Mouse (Mus musculus) myocyte (in vitro differentiated cells): ENCODE results near the gene Mettl9. TPM values are rescaled to one million over a fixed set of nuclear protein-coding genes. Genes with fewer than 3 reads are reported as not detected.

Source experiments
- H3K27me3 ChIP-seq: one replicate; pipeline ENCODE4 v1.6.1; 2011; ENCODE audit not compliant: control insufficient read depth, insufficient read depth, insufficient read length
- H3K36me3 ChIP-seq: one replicate; pipeline ENCODE4 v1.6.1; 2011; ENCODE audit not compliant: control insufficient read depth, insufficient read depth
- H3K4me2 ChIP-seq: one replicate; pipeline ENCODE4 v1.6.1; 2011; ENCODE audit warnings: low read depth, control low read depth
- H3K4me3 ChIP-seq: one replicate; pipeline ENCODE4 v1.5.1; 2011; ENCODE audit warnings: mild to moderate bottlenecking, control low read depth, moderate library complexity
- H3K79me2 ChIP-seq: one replicate; pipeline ENCODE4 v1.6.1; 2011; ENCODE audit not compliant: control insufficient read depth, insufficient read depth
- H3ac ChIP-seq: one replicate; pipeline ENCODE4 v1.6.1; 2011; ENCODE audit not compliant: control insufficient read depth, insufficient read length
- CEBPB ChIP-seq: IDR thresholded peaks from 2 replicates; pipeline ENCODE4 v1.6.1; 2011; ENCODE audit warnings: mild to moderate bottlenecking, moderate library complexity; ENCODE audit not compliant: poor library complexity, insufficient read depth, severe bottlenecking
- E2F4 ChIP-seq: IDR thresholded peaks from one replicate; pipeline ENCODE4 v1.6.1; 2011; ENCODE audit warnings: mild to moderate bottlenecking, control low read depth, moderate library complexity; ENCODE audit not compliant: insufficient read depth
- MAX ChIP-seq: IDR thresholded peaks from one replicate; pipeline ENCODE4 v1.6.1; 2011; ENCODE audit warnings: low read depth, mild to moderate bottlenecking, control low read depth
- MYOD1 ChIP-seq, 3 experiments: IDR thresholded peaks; one replicate each; pipeline ENCODE4 v1.6.1; 2011; ENCODE audit warnings: control low read depth in 2 of 3, low read depth in 2 of 3, mild to moderate bottlenecking in 2 of 3, moderate library complexity in 1 of 3; ENCODE audit not compliant: insufficient read length in 2 of 3, control insufficient read depth in 1 of 3
- MYOG ChIP-seq, 3 experiments: IDR thresholded peaks; one replicate each; pipeline ENCODE4 v1.6.1; 2011; ENCODE audit warnings: control low read depth in 2 of 3, low read depth in 2 of 3, mild to moderate bottlenecking in 2 of 3; ENCODE audit not compliant: insufficient read length in 2 of 3, control insufficient read depth in 1 of 3, insufficient read depth in 1 of 3
- POLR2A ChIP-seq: IDR thresholded peaks from one replicate; pipeline ENCODE4 v1.6.1; 2011; ENCODE audit warnings: low read depth, mild to moderate bottlenecking, control low read depth, moderate library complexity; ENCODE audit not compliant: insufficient read length
- POLR2AphosphoS2 ChIP-seq: IDR thresholded peaks from one replicate; pipeline ENCODE4 v1.6.1; 2011; ENCODE audit warnings: low read depth, control low read depth; ENCODE audit not compliant: insufficient read length
- REST ChIP-seq: IDR thresholded peaks from one replicate; pipeline ENCODE4 v1.6.1; 2011; ENCODE audit warnings: mild to moderate bottlenecking, control low read depth, moderate library complexity; ENCODE audit not compliant: insufficient read depth, insufficient read length
- SRF ChIP-seq: IDR thresholded peaks from one replicate; pipeline ENCODE4 v1.6.1; 2011; ENCODE audit warnings: low read depth; ENCODE audit not compliant: control insufficient read depth, insufficient read length
- TCF12 ChIP-seq: IDR thresholded peaks from one replicate; pipeline ENCODE4 v1.6.1; 2011; ENCODE audit warnings: mild to moderate bottlenecking, control low read depth; ENCODE audit not compliant: poor library complexity, insufficient read depth, severe bottlenecking
- TCF3 ChIP-seq: IDR thresholded peaks from one replicate; pipeline ENCODE4 v1.6.1; 2011; ENCODE audit warnings: low read depth, control low read depth; ENCODE audit not compliant: insufficient read length
- USF1 ChIP-seq: IDR thresholded peaks from one replicate; pipeline ENCODE4 v1.6.1; 2011; ENCODE audit warnings: low read depth, mild to moderate bottlenecking, control low read depth, moderate library complexity
- polyA plus RNA-seq: library from polyadenylated mRNA; unstranded; fragments of >200 nt; fragmentation: generic; extraction: Trizol; gene quantifications from one replicate; pipeline ENCODE4 v1.2.1, GENCODE M21; 2012; ENCODE audit warnings: missing spikeins

Mettl9 gene
- polyA plus RNA-seq, 1 experiment = 23.5 TPM

DNA sequence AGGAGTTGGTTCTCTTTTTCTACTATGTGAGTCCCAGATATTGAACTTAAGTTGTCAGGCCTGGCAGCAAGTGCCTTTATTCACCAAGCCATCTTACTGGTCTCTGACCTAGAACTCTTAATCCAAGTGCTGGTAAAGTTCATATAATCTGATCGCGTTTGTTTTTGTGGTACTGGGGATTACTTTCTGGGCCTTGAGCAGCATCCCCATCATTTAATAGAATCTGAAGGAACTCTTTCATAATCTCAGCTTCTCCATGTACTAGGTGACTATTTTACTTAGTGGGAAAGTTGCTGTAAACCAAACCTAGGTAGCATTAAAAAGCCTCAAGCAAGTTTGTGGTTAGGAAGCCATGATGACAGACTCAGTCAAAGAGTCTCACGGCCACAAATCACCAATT lies 32.4 kb upstream of the Mettl9 start:
- H3K27me3 ChIP-seq = peaks cover 11% of the 10 kb centered on the region
- no peaks in the 10 kb centered on the region for H3K79me2 ChIP-seq
- H3K4me3 ChIP-seq = no peak overlapping the region
- H3ac ChIP-seq = no peak overlapping the region
- no peak overlapping the region for H3K4me2 ChIP-seq
- no peaks in the 10 kb centered on the region for H3K36me3 ChIP-seq
- TF ChIP-seq REST = no peak
- no peak for TF ChIP-seq MYOG (IDR thresholded peaks at IDR 0.05; ENCODE audit: control insufficient read depth in 1 of 3, insufficient read depth in 1 of 3, insufficient read length in 2 of 3, low read depth in 2 of 3)
- no peak for TF ChIP-seq CEBPB
- no peak for TF ChIP-seq TCF12

DNA sequence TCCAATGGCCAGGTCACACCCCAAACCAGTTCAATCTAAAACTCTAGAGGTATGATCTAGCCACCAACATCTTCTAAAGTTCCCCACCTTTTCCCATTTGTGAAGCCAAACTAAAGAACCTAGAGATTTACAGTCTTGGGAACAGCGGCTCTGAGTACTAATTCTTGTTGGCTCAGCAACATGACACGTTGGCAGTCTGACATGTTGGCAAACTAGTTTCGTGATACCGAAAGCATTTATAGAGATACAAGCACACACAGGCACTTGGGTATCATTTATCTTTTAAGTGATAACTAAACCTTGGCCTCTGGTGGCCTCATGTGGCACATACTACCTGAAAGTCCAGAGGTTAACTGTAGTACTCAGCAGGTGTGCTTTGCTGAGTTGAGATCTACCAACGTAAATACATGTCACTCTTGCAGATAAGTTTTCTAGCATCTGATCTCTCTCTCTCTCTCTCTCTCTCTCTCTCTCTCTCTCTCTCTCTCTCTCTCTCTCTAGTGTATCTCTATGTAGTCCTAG lies 31.8 kb upstream of the Mettl9 start:
- TF ChIP-seq REST (no peak), MYOG (IDR thresholded peaks at IDR 0.05; ENCODE audit: control insufficient read depth in 1 of 3, insufficient read depth in 1 of 3, insufficient read length in 2 of 3, low read depth in 2 of 3) (no peak)
- H3ac ChIP-seq = no peak overlapping the region
- H3K36me3 ChIP-seq = no peaks in the 10 kb centered on the region
- peaks cover 11% of the 10 kb centered on the region for H3K27me3 ChIP-seq
- H3K4me2 ChIP-seq = no peak overlapping the region
- no peak overlapping the region for H3K4me3 ChIP-seq
- no peaks in the 10 kb centered on the region for H3K79me2 ChIP-seq

DNA sequence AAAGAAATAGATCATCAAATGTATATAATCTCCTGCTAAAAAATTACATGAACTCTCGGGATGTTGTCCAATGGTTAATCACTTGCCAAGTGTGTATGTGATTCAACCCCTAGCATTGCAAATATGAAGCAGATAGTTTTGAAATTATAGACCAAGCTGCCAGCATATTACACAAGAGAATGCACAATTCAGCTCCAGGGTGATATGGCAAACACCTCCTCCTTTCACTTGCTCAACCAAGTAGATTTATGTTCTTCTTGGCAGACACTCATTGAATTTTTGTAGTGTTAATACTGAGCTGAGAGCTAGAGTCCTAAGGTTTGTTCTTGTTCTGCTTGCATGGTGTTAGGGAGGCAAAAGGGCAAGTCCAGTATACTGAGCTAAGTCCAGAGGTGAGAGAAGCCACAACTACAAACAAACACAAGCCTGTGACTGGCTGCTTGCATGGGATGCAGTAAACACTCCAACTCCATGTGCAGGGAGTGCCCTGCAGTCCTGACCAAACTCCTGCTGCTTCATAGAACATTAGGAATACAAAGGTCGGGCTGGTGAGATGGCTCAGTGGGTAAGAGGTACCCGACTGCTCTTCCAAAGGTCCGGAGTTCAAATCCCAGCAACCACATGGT lies 30.3 kb upstream of the Mettl9 start:
- no peak overlapping the region for H3K4me2 ChIP-seq
- H3ac ChIP-seq = no peak overlapping the region
- H3K36me3 ChIP-seq = no peaks in the 10 kb centered on the region
- no peaks in the 10 kb centered on the region for H3K79me2 ChIP-seq
- no peak overlapping the region for H3K4me3 ChIP-seq
- TF ChIP-seq TCF12 (no peak), SRF (no peak)
- peaks cover 11% of the 10 kb centered on the region for H3K27me3 ChIP-seq

- Histone ChIP-seq H3K27me3 (peaks cover 41% of the 10 kb centered on the region), H3K36me3 (no peaks in the 10 kb centered on the region), H3K4me2 (no peak overlapping the region), H3ac (no peak overlapping the region), H3K79me2 (no peaks in the 10 kb centered on the region), H3K4me3 (no peak overlapping the region)
- TF ChIP-seq REST (no peak), CEBPB (no peak), MAX (no peak), POLR2AphosphoS2 (no peak), TCF3 (no peak), TCF12 (no peak)
These were observed 22.2 kb upstream of the Mettl9 start for GRCm38 (mm10) chr7:121011794-121012689.

- Histone ChIP-seq H3K27me3 (peaks cover 41% of the 10 kb centered on the region), H3K4me3 (no peak overlapping the region), H3K4me2 (no peak overlapping the region), H3ac (no peak overlapping the region), H3K79me2 (no peaks in the 10 kb centered on the region), H3K36me3 (no peaks in the 10 kb centered on the region)
- no peak for TF ChIP-seq MYOD1 (IDR thresholded peaks at IDR 0.05; ENCODE audit: control insufficient read depth in 1 of 3, insufficient read length in 2 of 3, low read depth in 2 of 3)
- no peak for TF ChIP-seq CEBPB
- TF ChIP-seq E2F4 = no peak
- no peak for TF ChIP-seq TCF3
- TF ChIP-seq POLR2AphosphoS2 = no peak
- TF ChIP-seq SRF = no peak
- TF ChIP-seq MAX = no peak
- TF ChIP-seq USF1 = no peak
- no peak for TF ChIP-seq POLR2A
- no peak for TF ChIP-seq MYOG (IDR thresholded peaks at IDR 0.05; ENCODE audit: control insufficient read depth in 1 of 3, insufficient read depth in 1 of 3, insufficient read length in 2 of 3, low read depth in 2 of 3)
- no peak for TF ChIP-seq REST
- no peak for TF ChIP-seq TCF12
These were observed 19.8 kb upstream of the Mettl9 start for GRCm38 (mm10) chr7:121014486-121014885.
